Mouse (Mus musculus) adrenal gland, postnatal 14 days (tissue): Measurements from ENCODE around the gene 4930470P17Rik. TPM values are rescaled to one million over a fixed set of nuclear protein-coding genes. Genes with fewer than 3 reads are reported as not detected.

Experiments
- total RNA-seq: library from RNA; stranded (reverse); gene quantifications from 2 replicates; pipeline ENCODE4 v1.2.3, GENCODE M21; 2021

4930470P17Rik gene
- total RNA-seq, 1 experiment from 2014 or later: not detected

Other genes starting within 250 kb of the 4930470P17Rik start
- gene Bcas1, start 174.2 kb downstream of the 4930470P17Rik start, total RNA-seq: 0.30 and 0.49 TPM in 2 replicates
- gene Pfdn4, start 105.6 kb downstream of the 4930470P17Rik start, total RNA-seq: 19.4 and 24.1 TPM in 2 replicates
- not detected in 2 replicates for gene Cyp24a1, start 104.9 kb downstream of the 4930470P17Rik start, total RNA-seq
- 0.26 and 0.37 TPM in 2 replicates for gene Dok5, start 129.8 kb upstream of the 4930470P17Rik start, total RNA-seq